Mouse (Mus musculus) neutrophil, adult 59 days (primary cell): Measurements from ENCODE around the gene Oasl1. TPM values are rescaled to one million over a fixed set of nuclear protein-coding genes. Genes with fewer than 3 reads are reported as not detected.

Source experiments
- total RNA-seq, 2 experiments: library from RNA; stranded (reverse); gene quantifications; 1 replicate in 1 of 2; 2 replicates in 1 of 2; pipeline ENCODE4 v1.2.4; 2023

Gene Oasl1
- total RNA-seq: 10 to 100 TPM in 1 of 2 experiments, 1 to 10 TPM in 1; 6.1 to 11.8 TPM

DNA sequence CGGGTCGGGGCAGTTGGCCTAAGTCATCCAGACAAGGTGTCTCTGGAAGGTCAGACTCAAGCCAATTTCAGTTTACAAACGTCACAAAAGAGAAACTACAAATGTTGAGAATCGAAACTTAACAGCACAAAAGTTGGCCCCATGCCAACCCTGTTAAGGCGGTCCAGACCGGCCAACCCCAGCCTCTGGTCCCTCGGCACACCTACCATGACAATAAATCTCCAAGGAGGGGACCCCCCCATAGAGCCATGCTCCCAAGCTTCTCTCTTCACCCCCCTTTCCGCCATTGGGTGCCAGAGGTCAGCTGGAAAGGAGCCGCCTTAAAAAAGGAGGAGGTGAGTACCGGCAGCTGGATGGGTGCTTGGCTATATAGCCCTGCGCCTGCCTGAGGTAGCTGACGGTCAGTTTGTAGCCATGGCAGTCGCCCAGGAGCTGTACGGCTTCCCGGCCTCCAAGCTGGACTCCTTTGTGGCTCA, at the start of gene Oasl1:
Oasl1 (plus strand) TSS at position 243 of the 476 bp plus-strand sequence.

DNA sequence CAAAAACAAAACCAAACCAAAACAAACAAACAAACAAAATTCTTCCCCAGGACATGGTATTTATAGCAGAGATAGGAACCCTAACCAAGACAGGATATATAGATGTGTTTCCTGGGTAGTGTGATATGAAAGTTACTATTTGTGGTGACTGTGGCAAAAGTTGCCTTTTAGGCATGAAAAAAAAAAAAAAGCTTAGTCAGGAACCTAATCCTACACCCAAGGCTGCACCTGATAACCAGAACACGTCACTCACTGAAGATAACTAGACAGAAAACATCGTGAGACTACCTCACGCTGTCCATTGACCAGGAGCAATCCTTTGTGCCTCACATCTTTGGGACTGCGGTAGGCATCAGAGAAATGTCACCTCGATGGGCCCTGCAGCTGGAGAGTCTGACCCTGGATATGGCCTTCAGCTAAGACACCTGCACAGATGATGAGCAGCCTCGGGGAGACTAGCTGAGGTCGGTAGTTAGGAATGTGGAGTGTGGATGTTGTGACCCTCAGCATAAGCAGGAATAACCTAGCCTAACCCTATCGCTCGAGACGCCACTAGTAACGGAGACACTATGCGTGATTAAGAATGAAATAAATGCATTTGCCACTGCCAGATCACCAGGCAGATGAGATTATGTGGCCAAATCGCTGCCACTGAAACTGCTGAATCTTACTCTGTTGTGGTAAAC, 26.2 kb upstream of the Oasl1 start, which contains the start of gene Oasl2:
Oasl2 (plus strand) TSS at position 249 of the 686 bp plus-strand sequence.

DNA sequence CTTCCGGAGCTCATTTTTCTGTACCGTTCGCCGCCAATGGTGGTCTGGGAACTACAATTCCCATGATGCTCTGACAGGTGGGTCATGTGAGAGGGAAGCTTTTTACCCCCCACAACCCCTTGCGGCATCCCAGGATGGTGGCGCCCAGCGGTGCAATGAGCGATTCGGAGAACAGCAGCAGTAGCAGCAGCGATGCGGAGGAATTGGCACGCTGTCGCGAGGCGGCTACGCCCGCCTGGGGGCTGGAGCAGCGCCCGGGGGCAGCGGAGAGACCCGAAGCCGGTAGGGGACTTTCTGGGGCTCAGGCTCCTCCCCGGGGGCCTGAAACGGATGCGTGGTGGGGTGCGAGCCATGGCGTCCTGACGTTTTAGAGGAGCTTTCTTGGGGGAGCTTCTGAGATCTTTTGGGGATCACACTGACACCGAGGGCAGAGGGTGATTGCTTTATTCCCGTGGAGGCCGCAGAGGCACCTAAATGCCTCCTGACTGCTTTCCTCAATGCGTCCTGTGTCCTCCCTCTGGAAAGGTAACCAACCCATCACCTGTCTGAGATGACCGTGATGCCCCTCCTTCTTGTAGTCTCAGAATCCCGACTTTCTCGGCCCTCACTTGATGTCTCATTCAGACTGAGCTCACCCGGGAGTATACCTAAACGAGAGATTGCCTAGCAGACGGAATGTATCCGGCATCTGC, 19.2 kb downstream of the Oasl1 start, which contains the start of gene 2210016L21Rik:
2210016L21Rik (plus strand) TSS at position 85 of the 692 bp plus-strand sequence.

DNA sequence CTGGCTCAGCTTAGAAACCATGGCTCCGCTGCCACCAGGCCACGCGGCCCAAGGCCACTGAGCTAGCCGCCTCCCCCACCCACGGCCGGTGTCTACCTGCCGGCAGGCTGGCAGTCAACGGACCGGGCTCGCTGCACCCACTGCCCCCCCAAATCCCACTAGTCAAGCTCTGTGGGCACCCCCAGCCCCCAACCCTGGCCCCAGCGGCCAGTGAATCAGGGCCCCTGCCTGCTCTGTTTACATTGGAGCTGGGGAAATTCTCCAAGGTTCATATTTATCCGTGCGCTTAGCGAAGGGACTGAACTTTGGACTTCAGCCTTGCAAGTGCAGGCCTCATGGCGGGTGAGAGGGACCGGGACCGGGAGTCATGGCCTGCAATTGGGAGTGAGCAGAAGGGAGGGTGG, 47.8 kb downstream of the Oasl1 start, which contains the start of gene Hnf1a:
Hnf1a (minus strand) TSS at position 271 of the 404 bp plus-strand sequence.

Other genes starting within 250 kb of the Oasl1 start
- 100 to 1,000 TPM in 1 of 2 experiments, 10 to 100 TPM in 1; 96.7 to 108 TPM for gene Gltp, start 232.3 kb upstream of the Oasl1 start, total RNA-seq
- 1 to 10 TPM; 4.7 to 6.2 TPM for gene Tchp, start 215.5 kb upstream of the Oasl1 start, total RNA-seq
- gene Ankrd13a, start 148.6 kb upstream of the Oasl1 start, total RNA-seq: 100 to 1,000 TPM; 228 to 235 TPM
- 100 to 1,000 TPM; 136 to 142 TPM for gene Git2, start 147.7 kb upstream of the Oasl1 start, total RNA-seq
- gene 1500011B03Rik, start 99.8 kb upstream of the Oasl1 start, total RNA-seq: 10 to 100 TPM; 21.0 to 27.6 TPM
- under 1 TPM in 1 of 2 experiments, not detected in 1; 0.53 TPM for gene 4930519G04Rik, start 69.6 kb upstream of the Oasl1 start, total RNA-seq
- gene Gm9936, start 64.6 kb upstream of the Oasl1 start, total RNA-seq: not detected
- 10 to 100 TPM; 10.8 to 14.4 TPM for gene Oasl2, start 26.3 kb upstream of the Oasl1 start, total RNA-seq
- gene 2210016L21Rik, start 18.9 kb downstream of the Oasl1 start, total RNA-seq: 10 to 100 TPM; 12.7 to 13.0 TPM
- gene Hnf1a, start 47.9 kb downstream of the Oasl1 start, total RNA-seq: not detected
- 10 to 100 TPM; 45.9 to 47.6 TPM for gene Sppl3, start 87.9 kb downstream of the Oasl1 start, total RNA-seq
- gene Gm10401, start 175.1 kb downstream of the Oasl1 start, total RNA-seq: not detected
- 10 to 100 TPM; 16.7 to 18.9 TPM for gene Acads, start 196.1 kb downstream of the Oasl1 start, total RNA-seq
- 10 to 100 TPM; 18.0 to 21.5 TPM for gene Unc119b, start 211.7 kb downstream of the Oasl1 start, total RNA-seq
- gene Mlec, start 234.9 kb downstream of the Oasl1 start, total RNA-seq: 100 to 1,000 TPM; 119 to 122 TPM